Mouse (Mus musculus): ENCODE data around the gene Pde6c.

- no peak for TF ChIP-seq CTCF (IDR thresholded peaks at IDR 0.05; ENCODE audit: borderline replicate concordance, control insufficient read depth, extremely low read depth, insufficient read depth, low read length, poor library complexity)
- no peak for TF ChIP-seq POLR2A (IDR thresholded peaks at IDR 0.05; ENCODE audit: control insufficient read depth, extremely low read depth, insufficient read depth, low read length, poor library complexity)
Observed at GRCm38 (mm10) chr19:38187345-38187680, 54.7 kb downstream of the Pde6c start.
